Mouse (Mus musculus): Measurements from ENCODE around the gene Ncoa3. TPM values are rescaled to one million over a fixed set of nuclear protein-coding genes. Genes with fewer than 3 reads are reported as not detected.
A peak's percentile ranks its signal among the peaks of the same experiment; 100 is the strongest.

Gene Ncoa3
- total RNA-seq, 2 experiments from 2014 or later: 27.6 to 28.4 TPM

DNA sequence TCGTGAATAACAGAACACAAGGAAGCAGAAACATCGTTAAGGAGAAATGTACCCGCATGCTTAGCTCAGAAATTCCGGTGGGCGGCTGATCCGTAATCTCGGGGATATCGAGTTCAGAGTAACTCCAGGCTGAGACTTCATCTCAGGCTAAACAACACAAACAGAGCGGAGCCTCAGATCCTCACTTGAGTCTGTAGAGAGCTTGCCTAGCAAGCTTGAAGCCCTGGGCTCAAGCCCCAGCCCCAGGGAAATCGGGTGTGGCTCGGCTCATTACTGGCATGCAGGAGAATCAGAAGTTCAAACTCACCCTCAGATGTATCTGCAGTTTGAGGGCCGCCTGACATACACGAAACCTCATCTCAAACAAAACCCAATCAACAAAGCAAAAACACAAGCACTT lies 22.5 kb upstream of the Ncoa3 start:
- DNase-seq: no peak
- intact Hi-C loops (cut with DNase I): no loop called here

DNA sequence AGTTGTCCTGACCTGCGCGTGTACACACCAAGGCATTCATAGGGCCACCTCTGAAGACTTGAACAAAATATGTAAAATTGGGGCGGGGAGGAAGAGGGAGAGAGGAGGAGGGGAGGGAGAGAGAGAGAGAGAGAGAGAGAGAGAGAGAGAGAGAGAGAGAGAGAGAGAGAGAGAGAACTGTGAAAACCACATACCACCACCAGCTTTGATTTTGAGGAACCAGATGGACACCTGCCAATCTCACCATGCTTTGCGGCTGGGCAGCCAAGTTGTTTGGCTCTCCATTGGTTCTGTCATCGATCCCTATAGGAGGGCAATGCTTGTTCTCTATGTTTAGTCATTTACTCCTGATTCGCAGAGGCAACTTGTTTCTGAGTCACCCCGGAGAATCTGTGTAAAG lies 21.7 kb upstream of the Ncoa3 start:
- intact Hi-C loops (cut with DNase I): no loop called here

DNA sequence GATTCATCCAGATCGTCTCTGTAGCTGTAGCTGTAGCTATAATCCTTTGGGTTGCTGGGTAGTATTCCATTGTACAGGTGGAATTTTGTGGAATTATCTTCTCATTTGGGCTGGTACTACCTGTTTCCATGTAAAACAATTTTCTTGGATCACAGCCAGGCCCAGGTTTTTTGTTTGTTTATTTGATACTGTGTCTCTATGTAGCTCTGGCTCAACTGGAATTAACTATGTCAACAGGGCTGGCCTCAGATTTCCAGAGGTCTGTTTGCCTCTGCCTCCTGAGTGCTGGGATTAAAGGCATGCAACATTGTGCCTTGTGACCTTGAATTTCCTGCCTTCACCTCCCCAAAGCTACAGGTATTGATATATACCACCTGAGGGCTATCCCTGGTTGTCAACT lies 18.1 kb upstream of the Ncoa3 start:
- no peak for DNase-seq
- intact Hi-C loops (cut with DNase I): no loop called here

More for the DNA sequence above, 21.7 kb upstream of the Ncoa3 start:
- DNase-seq: no peak

DNA sequence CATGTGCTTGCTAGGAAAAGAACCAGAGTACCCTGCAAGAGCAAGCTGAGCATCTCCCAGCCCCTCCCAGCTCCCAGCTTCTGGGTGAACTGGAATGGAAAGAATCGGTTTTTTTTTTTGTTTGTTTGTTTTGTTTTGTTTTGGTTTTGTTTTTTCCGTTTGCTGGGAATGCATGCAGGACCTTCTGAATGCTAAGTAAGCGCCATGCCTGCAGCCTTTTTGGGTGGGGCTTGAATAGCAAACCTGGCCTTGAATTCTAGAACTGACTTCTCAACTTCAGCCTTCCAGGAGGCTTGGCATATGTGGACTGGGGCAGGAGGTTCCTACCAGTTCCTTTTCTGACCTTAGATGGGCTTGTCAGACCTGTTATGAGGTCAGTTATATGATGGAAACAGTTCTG lies 16.2 kb upstream of the Ncoa3 start:
- DNase-seq: no peak
- intact Hi-C loops (cut with DNase I): no loop called here

DNA sequence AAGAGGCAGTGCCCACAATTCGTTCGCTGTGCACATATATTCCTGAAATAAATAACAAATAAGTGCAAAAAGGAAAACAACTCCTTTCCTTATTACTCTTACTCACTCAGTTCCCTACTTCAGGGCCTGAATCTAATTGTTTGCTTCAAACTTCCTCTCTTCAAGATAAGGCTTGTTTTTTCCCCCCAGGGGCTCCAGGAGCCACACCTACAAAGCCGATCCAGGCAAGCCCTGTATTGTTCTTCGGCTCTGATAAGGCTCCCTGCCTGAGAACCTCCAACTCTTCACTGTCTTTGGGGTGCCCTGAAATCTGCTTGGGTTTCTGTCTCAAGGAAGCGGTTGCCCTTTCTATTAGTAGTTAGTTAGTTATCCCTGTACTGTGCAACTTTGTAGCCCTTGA lies 15.6 kb upstream of the Ncoa3 start:
- no peak for DNase-seq
- intact Hi-C loops (cut with DNase I): no loop called here

DNA sequence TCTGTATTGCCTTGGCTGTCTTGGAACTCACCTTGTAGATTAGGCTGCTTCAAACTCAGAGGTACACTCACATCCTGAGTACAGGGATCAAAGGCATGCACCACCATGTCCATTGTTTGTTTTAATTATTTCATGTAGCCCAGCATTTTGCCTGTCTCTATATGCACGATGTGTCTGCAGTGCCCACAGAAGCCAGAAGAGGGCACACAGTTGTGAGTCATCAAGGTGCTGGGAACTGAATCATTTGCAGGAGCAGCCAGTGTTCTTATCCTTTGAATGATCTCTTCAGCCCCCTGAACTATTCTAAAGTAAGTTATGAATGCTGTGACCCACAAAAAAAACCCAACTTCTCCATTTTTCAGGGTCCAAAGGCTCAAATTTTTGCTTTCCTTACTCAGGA lies 14.3 kb upstream of the Ncoa3 start:
- DNase-seq: no peak
- intact Hi-C loops (cut with DNase I): no loop called here

DNA sequence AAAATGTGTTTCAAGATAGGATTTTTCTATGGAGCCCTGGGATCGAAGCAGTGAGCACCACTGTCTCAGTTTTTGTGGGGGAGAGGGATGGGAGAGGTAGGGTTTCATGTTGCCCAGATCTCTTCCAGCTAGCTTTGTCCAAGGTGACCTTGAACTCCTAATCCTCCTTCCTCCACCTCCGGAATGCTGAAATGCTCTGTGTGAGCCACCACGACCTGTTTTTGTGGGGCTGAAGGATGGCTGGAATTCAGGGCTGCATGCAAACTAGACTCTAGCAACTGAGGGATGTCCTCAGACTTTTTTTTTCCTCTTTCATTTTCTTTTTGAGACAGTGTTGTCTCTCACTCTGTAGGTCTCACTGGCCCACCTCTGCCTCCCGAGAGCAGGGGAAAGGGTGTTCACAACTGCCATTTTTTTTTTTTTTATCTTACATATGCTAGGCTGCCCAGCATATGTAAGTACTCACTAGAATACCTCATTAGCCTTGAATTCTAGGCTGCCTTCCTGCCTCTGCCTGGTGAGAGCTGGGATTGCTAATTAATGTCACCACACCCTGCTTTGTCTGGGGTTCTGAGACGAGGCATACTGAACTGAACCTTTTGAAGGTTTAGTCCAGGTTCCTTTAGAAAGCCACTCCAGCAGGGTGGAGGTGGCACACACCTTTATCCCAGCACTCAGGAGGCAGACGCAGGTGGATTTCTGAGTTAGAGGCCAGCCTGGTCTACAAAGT lies 11.0 kb upstream of the Ncoa3 start:
- no peak for DNase-seq
- intact Hi-C loops (cut with DNase I): no loop called here

DNA sequence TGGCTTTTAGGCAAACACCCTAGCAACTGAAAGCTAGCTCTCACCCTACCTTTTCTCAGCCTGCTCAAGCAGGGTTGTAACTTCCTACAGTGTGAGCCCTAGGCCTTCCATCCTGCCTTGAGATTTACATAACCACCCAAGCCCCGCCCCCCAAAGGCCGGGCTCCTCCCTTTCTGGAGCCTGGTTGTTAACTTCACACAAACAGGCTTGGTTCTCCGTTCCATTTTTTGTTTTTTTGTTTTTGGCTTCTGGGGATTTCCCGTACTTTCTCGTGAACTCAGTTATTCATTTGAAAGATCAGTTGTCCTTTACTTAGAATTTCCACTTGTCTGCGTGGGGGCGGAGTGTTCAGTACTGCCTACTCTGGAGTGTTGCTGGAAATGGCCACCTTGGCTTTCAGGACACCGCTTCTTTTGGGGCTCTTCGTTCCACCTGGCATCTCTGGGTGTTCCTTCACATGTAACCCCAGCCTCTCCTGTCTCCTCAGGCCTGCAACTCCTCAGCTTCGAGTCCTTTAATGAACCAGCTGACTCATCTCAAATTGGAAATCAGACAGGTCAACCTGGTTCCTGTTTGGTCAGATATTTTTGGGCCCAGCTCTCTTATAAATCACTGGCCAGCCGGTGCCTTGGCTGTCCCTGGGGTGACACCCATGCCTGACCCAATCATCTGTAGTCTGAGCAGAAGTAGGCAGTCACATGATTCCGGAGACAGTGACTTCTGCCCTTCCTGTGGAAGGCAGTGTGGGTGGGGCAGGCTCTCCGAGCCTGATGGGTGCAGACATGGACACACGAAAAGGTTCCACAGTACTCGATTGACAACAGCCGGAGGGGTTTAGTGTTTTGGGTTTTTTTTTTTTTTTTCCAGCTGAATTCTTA lies 9.7 kb upstream of the Ncoa3 start:
- intact Hi-C loops (cut with DNase I): no loop called here
- peak; percentile 71 to 77 for DNase-seq

DNA sequence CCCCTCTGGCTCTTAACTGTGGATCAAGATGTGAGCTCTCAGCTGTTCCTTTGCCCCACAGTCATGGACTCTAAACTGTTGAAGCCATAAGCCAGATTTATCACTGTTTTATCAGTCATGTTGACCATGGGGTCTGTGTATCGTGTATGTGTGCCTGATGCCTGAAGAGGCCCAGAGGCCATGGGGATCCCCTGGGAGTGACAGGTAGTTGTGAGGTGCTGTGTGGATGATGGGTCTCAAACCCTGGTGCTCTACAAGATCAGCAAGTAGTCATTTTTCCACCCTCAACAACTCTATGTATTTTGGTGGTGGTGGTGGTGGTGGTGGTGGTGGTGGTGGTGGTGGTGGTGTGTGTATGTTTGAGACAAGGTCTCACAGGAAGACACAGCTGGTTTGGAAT lies 8.1 kb upstream of the Ncoa3 start:
- no peak for DNase-seq
- intact Hi-C loops (cut with DNase I): no loop called here

DNA sequence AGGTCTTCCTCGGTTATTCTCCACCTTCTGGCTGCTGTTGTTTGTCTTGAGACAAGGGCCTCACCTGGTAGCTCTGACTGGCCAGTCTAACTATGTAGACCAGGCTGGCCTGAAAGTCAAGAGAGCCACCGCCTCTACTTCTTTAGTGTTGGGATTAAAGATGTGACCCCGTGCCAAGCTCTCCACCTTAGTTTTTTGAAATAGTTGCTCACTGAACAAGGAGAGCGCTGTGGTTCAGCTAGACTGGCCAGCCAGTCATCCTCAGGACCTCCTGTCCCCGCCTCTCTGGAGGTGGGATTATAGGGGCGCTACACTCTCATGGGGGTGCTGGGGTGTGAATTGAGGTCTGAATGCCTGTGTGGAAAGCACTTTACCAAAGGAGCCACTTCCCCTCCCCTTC lies 7.5 kb upstream of the Ncoa3 start:
- intact Hi-C loops (cut with DNase I): no loop called here

DNA sequence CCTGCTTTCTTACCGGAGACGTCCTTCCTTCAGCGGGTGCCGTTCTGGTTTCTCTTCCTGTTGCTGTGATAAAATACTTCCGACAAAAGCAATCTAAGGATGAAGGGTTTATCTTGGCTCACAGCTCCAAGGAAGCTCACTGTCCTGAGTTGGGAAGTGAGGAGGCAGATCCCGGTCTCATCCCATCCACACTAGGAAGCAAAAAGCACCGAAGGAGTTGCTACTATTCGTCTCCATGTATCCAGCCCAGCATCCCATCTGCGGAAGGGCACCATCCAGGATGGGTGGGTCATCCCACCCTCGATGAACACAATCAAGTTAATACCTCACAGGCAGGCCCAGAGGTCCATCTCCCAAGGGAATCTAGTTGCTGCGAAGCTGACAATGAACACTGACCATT lies 6.9 kb upstream of the Ncoa3 start:
- intact Hi-C loops (cut with DNase I): no loop called here

More for the DNA sequence above, 7.5 kb upstream of the Ncoa3 start:
- no peak for DNase-seq

DNA sequence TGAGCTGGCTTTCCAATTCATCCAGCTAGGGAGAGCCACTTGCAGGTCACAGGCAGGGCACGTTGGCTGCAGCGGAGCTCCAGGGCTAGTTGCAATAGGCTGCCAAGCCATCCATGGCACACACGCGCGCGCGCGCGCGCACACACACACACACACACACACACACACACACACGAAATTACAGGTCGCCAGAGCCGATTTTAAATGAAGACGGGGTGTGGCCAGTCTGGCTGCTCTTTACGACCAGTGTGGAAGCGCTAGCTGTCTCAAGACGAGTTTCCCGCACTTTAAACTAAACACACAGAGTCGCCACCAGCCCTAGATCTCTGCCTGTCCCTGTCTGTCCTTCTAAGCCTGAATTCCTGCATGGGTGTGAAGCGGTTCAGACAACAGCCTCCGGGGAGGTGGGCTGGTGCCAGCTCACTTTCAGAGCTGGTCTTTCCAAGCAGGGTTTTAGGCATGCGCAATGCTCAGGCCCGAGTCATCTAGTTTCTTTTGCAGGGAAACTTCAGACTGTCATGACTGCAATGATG lies 5.4 kb upstream of the Ncoa3 start:
- DNase-seq: peak; percentile 80 to 86
- intact Hi-C loops (cut with DNase I): no loop called here

More for the DNA sequence above, 6.9 kb upstream of the Ncoa3 start:
- DNase-seq: no peak

DNA sequence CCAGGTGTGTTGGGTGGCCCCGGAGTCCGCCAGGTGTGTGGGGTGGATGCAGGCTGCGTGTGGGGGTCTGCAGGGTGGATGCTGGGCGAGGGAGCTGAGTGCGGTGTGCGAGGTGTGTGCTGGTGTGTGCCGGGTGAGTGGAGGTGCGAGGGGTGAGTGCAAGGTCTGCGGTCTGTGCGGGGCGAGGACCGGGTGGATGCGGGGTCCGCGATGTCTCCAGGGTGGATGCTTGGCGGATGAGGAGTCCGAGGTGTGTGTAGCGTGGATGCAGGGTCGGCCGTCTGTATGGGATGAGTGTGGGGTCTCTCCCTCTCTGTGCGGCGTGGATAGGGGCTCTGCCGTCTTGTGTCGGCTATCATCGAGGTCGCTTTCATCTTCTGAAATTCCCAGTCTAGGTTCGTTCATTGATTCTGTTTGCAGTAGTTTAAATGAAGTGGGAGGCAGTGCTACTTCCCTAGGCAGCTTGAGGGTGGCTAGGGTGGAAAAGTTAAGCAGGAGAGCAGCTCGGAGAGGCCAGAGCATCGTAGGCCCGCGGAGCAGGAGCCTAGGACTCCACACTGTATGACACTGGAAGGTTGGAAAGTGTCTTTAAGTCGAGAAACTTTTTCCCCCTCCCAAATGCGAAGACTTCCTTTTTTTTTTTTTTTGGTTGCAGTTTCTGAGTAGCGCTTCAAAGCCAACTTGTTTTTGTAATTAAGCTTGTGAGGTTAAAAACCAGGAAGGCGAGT lies 901 bp downstream of the Ncoa3 start:
- intact Hi-C loops (cut with DNase I): loop anchor here (5.0 kb wide), 1 partner anchor 56 kb away; no protein-coding TSS in a partner anchor
- peak in 1 of 2 experiments; percentile 32 for DNase-seq

DNA sequence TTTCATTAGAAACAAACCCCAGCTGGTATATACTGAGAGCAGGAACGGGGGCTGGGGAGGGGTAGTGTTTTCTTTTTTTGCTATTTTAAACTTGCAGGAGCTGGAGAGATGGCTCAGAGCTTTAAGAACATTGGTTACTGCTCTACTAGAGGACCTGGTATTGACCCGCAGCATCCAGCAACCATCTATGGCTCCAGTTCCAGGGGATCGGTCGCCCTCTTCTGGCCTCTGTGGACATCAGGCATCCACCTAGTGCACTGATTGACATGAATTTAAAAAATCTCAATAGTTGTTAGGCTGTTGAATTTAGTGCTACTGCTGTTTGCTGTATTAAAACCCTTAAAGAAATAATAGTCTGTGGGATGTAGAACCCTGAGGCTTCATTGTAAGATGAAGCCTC lies 1.9 kb downstream of the Ncoa3 start:
- no peak for DNase-seq
- intact Hi-C loops (cut with DNase I): loop anchor here (5.0 kb wide), 1 partner anchor 57 kb away; no protein-coding TSS in a partner anchor

DNA sequence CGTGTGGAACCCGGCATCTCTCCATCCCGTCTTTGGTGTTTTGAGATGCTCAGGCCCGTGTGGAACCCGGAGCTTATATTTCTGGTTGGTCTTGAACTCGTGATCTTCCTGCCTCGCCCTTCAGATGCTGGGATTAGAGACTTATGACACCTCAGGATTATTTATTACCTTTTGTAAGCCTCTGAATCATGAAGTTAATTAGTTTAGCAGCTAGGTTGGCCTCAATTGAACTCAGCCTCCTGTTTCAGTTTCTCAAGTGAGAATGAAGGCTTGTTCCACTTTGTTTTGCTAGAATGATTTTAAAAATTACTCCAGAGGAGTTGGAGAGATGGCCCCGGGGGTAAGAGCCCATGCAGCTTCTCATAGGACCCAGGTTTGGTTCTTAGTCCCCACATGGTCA lies 3.3 kb downstream of the Ncoa3 start:
- intact Hi-C loops (cut with DNase I): loop anchor here (5.0 kb wide), 1 partner anchor 37 kb away; no protein-coding TSS in a partner anchor

DNA sequence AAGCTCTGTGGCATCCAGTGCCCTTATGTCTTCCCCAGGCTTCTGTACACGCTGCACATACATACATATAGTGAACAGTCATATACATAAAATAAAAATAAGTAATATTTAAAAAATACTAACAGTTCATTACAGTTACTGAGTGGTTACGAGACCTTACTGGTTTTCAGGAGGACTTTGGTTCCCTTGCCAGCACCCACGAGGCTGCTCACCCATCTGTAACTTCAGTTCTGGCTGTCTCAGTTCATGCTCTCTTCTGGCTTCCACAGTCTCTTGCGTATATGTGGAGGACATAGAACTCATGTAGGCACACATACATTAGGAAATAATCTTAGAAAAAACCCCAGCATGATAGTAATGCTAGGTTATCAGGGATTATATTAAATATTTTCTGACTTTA lies 3.7 kb downstream of the Ncoa3 start:
- intact Hi-C loops (cut with DNase I): loop anchor here (5.0 kb wide), 1 partner anchor 36 kb away; no protein-coding TSS in a partner anchor
- DNase-seq: no peak

More for the DNA sequence above, 3.3 kb downstream of the Ncoa3 start:
- no peak for DNase-seq

DNA sequence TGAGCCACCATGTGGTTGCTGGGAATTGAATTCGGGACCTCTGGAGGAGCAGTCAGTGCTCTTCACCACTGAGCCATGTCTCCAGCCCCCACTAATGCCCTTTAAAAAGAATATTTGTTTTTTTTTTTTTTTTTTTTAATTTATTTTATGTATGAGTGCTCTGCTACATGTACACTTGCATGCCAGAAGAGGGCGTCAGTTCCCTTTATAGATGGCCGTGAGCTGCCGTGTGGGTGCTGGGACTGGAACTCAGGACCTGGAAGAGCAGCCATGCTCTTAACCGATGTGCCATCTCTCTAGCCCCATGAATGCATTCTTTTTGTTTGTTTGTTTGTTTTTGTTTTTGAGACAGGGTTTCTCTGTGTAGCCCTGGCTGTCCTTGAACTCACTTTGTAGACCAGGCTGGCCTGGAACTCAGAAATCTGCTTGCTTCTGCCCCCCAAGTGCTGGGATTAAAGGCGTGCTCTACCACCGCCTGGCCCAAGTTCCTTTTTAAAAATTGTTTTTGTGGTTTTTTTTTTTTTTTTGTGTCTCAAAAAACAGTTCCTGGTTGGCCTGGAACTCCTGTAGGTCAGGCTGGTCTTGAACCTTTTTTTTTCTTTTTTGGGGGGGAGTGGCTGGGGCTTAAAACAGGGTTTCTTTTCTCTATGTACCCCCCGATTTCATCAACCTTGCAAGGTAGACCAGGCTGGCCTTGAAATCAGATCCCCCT lies 5.0 kb downstream of the Ncoa3 start:
- no peak for DNase-seq
- intact Hi-C loops (cut with DNase I): loop anchor here (5.0 kb wide), 1 partner anchor 35 kb away; no protein-coding TSS in a partner anchor

DNA sequence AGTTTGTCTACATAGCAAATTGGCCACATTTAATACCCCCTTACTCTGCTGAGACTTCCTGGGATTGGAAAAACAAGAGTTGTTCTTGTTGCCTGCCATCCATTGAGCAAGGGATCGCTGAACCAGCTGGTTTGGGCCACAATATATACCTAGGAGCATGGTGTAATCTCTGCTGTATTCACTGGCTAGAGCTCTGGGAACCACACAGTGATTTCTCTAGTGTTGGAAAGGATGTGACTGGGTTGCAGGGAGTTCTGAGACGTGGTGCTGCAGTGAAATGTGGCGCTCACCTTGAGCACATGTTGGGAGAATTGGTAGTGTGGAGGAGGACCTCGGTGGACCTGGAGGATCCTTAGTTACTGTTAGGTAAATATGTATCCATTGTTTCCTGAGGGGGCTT lies 6.5 kb downstream of the Ncoa3 start:
- intact Hi-C loops (cut with DNase I): loop anchor here (5.0 kb wide), 1 partner anchor 33 kb away; no protein-coding TSS in a partner anchor
- no peak for DNase-seq

DNA sequence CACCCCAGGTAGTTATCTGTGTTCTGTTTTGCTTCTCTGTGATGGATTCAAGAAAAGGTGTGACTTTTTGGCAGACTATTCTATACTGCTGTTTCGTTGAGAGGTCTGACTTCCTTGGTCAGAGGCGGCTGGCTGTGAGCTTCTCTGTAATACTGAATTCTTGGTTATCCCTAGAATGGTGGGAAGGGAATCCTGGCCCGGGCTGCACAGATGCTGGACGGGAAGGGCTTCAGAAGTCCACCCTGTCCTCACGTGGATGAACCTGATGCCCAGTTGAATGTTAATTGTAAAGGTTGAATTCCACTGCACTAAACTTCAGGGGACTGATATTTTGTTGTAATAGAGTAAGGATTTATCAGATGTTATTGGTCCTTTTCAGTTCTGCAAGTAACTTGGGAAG lies 7.4 kb downstream of the Ncoa3 start:
- peak; percentile 47 to 54 for DNase-seq
- intact Hi-C loops (cut with DNase I): loop anchor here (5.0 kb wide), 1 partner anchor 33 kb away; no protein-coding TSS in a partner anchor

DNA sequence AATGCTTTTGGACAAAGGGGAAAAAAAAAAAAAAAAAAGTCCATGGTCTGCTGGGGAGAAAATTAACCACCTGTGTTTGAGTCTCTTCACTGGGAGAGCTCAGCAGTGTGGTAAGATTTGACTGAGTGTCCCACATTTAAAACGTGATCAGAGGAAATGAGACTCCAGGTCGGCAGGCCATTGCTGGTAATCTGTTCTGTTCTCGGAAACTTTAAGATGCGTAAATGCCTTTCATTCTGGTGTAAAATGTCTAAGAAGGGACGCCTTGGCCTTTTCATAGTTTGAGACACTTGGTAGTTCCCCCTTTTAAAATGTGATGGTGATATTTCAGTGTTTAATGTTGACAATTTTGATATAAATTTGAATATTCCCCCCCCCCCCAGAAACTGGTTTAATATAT lies 7.8 kb downstream of the Ncoa3 start:
- DNase-seq: no peak
- intact Hi-C loops (cut with DNase I): no loop called here
